Mouse (Mus musculus) megakaryocyte, embryonic 14.5 days (primary cell): ENCODE results near the gene Dus1l. TPM values are rescaled to one million over a fixed set of nuclear protein-coding genes. Genes with fewer than 3 reads are reported as not detected.
A peak's percentile ranks its signal among the peaks of the same experiment; 100 is the strongest.
"Not testable (repeated sequence)": the region's sequence is repeated elsewhere in the genome, so short reads cannot be mapped to it uniquely, and the experiment has no call there.

Experiments used
- H3K27me3 ChIP-seq: replicated peaks from 2 replicates; pipeline ENCODE3; 2012; ENCODE audit warnings: inconsistent platforms
- H3K36me3 ChIP-seq: replicated peaks from 2 replicates; pipeline ENCODE3; 2012; ENCODE audit warnings: low read length, inconsistent platforms, mixed read lengths
- H3K4me1 ChIP-seq: 2 replicates; pipeline ENCODE4 v1.6.1; 2012; ENCODE audit warnings: inconsistent platforms
- H3K4me3 ChIP-seq: replicated peaks from 2 replicates; pipeline ENCODE3; 2012; ENCODE audit warnings: moderate library complexity, mild to moderate bottlenecking, inconsistent platforms
- H3K9me3 ChIP-seq: 2 replicates; pipeline ENCODE4 v1.6.1; 2012; ENCODE audit warnings: inconsistent platforms
- FLI1 ChIP-seq: IDR thresholded peaks from 2 replicates; pipeline ENCODE4 v1.6.1; 2012; ENCODE audit warnings: low read length, inconsistent platforms, mixed read lengths
- GATA1 ChIP-seq: IDR thresholded peaks from 3 replicates; pipeline ENCODE4 v1.6.1; 2012; ENCODE audit warnings: mixed read lengths, low read length, inconsistent platforms, borderline replicate concordance
- polyA plus RNA-seq: library from polyadenylated mRNA; stranded (reverse); fragments of >175 nt; gene quantifications from 2 replicates; pipeline ENCODE4 v1.2.3, GENCODE M21; 2012; ENCODE audit warnings: low replicate concordance; ENCODE audit not compliant: insufficient read depth

Dus1l gene
- polyA plus RNA-seq: 29.4 and 74.3 TPM in 2 replicates

DNA sequence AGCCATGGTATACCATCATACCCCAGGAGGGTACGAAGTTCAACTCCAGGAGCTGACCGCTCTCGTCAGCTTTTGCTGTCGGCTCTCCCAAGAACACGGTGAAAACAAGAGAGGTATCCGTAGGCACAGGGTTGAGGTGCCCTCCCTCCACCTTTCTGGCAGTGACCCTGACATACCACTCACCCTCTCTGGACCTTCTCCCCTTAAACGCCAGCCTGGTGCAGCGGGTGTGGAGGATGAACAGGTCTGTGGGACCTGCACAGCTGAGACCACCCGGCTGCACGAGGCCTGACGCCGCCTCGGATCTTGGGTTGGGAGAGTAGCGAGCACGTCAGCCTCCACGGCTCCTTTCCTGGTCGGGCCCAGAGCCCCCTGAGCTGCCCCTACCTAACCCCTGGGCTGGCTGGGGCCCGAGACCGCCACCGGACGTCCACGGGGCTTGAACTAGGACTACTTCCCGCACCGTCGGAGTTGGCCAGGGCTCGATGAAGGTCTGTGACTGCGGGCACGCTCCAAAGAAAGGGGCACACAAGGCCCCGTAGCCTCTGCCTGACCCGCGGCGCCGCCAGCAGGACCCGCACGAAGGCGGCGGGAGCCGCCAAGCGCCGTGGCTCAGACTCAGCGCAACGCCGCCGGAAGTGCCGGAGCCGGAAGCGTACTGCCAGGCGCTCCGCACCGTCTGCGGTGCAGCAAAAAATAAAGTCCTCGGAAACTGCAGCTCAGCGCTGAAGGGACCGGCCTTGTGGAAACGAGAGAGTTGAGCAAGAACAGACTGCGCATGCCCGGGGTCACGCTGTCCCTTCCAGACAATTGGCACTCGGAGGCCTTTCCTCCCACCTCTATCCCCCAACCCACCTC, at the start of gene Dus1l:
Dus1l (minus strand) TSS at position 648 of the 858 bp plus-strand sequence.
- TF ChIP-seq GATA1: no peak
- TF ChIP-seq FLI1: peak; percentile 73; the same call in 1 of the 2 replicates
- Histone ChIP-seq H3K4me1 (peaks cover 74% of the 10 kb centered on the region), H3K9me3 (no peaks in the 10 kb centered on the region), H3K4me3 (peak within 1 kb of the TSS; percentile 99), H3K36me3 (peaks cover 40% of the 10 kb centered on the region), H3K27me3 (no peaks in the 10 kb centered on the region)

DNA sequence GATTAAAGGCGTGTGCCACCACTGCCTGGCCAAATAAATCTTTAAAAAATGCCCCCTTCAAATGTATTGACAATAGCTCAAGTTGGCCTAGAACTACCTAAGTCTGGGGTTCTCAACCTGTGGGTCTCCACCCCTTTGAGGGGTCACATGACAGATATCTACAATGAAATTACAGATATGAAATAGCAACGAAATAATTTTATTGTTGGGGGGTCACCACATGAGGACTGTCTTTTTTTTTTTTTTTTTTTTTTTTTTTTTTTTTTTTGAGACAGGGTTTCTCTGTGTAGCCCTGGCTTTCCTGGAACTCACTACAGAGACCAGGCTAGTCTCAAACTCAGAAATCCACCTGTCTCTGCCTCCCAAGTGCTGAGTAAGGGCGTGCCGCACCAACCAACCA, 48.1 kb upstream of the Dus1l start:
- Histone ChIP-seq H3K4me3 (no peak overlapping the region), H3K9me3 (no peaks in the 10 kb centered on the region), H3K36me3 (no peaks in the 10 kb centered on the region), H3K27me3 (peaks cover 5% of the 10 kb centered on the region), H3K4me1 (no peaks in the 10 kb centered on the region)
- TF ChIP-seq FLI1 (no peak), GATA1 (no peak)

DNA sequence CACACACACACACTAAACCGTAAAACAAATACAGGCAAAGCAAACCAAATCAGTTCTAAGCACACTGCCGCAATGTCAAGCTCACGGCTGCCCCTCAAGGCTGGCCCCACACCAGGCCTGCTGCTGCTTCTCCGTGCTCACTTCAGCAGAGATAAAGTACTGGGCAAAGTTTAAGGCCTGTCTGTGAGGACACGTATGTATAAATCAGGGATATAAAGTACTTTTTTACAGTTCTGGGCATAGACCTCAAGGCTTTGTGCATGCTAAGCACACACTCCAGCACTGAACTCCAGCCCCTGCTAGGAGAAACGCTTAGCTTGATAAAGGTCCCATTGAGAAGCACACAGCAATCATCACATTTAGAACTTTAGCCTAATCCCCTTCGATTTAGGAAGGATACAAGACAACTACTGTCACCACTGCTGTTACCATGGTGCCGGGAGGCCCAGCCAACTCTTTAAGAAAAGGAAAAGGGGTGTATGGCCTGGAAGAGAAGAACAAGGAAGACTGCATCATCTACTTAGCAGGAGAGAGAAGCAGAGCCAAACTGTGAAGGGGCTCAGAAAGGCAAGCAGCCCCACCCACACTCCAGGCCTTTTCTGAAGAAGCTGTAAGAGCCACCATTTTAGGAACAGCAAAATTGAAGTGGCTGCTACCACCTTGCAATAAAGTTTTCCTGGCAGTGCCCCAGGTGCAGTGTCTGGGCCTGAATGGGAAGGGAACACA, 37.5 kb upstream of the Dus1l start:
- Histone ChIP-seq H3K27me3 (peaks cover 12% of the 10 kb centered on the region), H3K36me3 (peaks cover 8% of the 10 kb centered on the region), H3K9me3 (no peaks in the 10 kb centered on the region), H3K4me1 (peaks cover 18% of the 10 kb centered on the region), H3K4me3 (no peak overlapping the region)
- TF ChIP-seq GATA1 (no peak), FLI1 (no peak)

DNA sequence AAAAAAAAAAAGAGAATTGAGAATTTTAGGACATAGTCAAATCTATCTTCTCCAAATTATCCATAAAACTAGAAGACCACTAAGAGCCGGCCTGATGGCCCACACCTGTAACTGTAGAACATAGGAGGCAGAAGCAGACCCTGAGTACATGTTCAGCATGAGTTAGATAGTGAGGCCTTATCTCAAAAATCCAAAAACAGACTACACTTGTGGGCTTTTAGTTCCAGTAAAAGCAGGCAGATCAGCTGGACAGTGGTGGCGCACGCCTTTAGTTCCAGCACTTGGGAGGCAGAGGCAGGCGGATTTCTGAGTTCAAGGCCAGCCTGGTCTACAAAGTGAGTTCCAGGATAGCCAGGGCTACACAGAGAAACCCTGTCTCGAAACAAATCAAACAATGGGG, 36.8 kb upstream of the Dus1l start:
- H3K9me3 ChIP-seq, H3K36me3 ChIP-seq, H3K4me3 ChIP-seq: not testable (repeated sequence)
- Histone ChIP-seq H3K27me3 (peaks cover 12% of the 10 kb centered on the region), H3K4me1 (peaks cover 26% of the 10 kb centered on the region)

DNA sequence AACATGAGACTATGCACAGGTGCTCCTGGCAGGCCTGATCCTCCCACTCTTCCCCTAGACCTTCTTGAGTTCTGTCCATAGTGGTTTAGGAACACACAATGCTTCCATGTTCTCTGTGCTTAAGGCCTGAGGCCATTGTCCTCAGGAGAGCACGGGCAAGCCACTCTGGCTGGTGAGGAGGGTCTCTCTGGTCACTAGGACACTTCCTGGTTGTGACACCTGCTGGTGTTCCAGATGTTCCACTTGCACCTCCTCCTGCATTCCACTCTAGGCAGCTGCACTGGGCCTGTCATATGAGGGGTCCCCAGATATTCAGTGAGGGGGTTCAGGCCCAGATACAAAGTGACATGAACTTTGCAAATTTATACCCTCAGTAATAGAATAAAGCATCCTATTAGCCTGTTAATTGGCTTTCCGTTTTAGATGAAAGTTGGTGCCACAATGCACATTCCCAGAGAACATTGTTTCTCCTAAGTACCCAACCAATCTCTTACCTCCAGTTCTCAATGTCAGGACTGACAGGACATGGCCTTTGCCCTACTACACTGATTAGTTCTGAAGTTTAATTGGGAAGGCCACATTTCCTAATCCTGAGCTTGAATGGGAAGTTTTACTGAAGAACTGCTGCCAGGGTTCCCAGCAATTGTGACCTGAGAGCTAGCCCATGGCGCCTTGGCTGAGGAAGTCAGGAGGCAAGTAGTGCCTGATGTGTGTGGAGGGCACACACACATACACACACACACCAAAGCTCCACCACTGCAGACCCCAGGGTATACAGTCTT, 35.6 kb upstream of the Dus1l start:
- TF ChIP-seq GATA1 (no peak), FLI1 (no peak)
- Histone ChIP-seq H3K4me3 (no peak overlapping the region), H3K9me3 (no peaks in the 10 kb centered on the region), H3K36me3 (peaks cover 8% of the 10 kb centered on the region), H3K27me3 (peaks cover 12% of the 10 kb centered on the region), H3K4me1 (peaks cover 37% of the 10 kb centered on the region)

DNA sequence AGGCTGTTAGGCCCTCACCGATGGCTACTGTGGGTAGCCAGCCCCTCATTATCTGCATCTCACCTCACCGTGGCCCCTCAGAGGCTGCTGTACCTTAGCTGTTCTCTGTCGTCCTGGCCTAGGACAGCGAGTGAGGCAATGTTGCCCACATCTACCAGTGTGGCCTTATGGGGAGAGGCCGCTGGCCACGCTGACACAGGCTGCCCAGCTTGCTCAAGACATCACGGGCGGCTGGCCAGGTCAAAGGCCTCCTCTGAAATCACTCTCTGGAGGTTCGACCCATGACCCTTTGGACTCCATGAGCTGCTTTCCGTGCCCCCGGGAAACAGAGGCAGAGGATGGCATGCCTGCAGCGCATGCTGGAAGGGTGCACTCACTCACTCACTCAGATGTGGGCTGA, 34.5 kb upstream of the Dus1l start:
- H3K4me3 ChIP-seq: no peak overlapping the region
- H3K4me1 ChIP-seq: peaks cover 48% of the 10 kb centered on the region
- TF ChIP-seq GATA1 (no peak), FLI1 (no peak)
- H3K9me3 ChIP-seq: no peaks in the 10 kb centered on the region
- H3K36me3 ChIP-seq: peaks cover 17% of the 10 kb centered on the region
- H3K27me3 ChIP-seq: peaks cover 12% of the 10 kb centered on the region

DNA sequence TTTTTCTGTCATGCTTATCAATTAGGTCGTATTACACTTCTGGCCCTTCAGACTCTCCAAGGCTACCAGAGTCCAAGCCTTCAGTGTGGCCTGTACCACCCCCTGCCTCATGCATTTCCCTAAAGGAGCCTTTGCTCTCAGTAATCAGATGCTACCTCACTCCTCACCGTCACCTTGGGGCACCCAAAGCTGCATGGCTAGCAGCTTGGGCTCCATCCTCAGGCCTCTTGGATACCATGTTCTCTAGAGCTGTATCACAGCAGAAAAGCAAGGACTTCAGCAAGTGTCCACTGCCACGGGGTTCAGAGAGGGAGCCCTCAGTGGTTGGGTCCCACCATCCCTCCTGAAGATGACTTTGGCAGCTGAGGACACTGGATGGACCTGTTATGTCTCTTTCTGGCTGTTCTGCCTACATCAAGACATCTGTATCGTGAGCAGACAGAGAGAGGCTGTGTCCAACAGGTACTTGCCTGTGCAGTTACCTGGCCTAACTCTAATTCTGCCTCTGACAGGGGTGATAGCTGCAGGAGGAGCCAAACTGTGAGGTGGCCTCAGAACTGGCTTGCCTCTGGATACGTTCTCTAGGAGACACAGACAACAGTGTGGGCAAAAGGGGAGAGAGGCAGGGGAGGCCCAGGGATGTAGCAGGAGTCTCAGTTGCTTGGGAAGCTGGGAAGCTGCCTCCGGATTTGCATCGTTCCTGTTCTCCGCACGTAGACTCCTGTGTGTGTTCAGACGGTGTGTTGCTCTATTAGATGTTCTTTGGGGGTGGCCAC, 33.7 kb upstream of the Dus1l start:
- Histone ChIP-seq H3K4me1 (peaks cover 56% of the 10 kb centered on the region), H3K36me3 (peaks cover 18% of the 10 kb centered on the region), H3K4me3 (no peak overlapping the region), H3K27me3 (peaks cover 12% of the 10 kb centered on the region), H3K9me3 (no peaks in the 10 kb centered on the region)
- TF ChIP-seq FLI1 (no peak), GATA1 (no peak)

DNA sequence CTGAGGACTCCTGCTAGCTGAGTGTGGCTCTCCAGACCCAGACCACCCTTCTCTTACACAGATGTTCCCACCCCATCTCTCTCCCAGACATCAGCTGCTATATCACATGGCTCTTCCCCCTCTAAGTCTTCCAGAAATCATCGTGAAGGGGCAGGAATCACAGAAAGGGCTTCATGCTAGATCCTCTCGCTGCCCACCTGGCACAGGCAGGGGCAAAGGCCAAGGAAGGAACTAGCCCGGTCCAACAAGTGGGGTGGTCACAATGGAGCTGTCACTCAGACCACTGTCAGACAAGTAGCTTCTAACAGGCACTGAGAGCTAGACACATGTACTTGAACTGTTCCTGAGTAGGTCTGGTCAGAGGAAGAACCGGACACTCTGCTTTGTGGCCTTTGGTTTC, 32.2 kb upstream of the Dus1l start:
- TF ChIP-seq GATA1: no peak
- no peak for TF ChIP-seq FLI1
- Histone ChIP-seq H3K4me3 (no peak overlapping the region), H3K27me3 (peaks cover 12% of the 10 kb centered on the region), H3K4me1 (peaks cover 58% of the 10 kb centered on the region), H3K36me3 (peaks cover 18% of the 10 kb centered on the region), H3K9me3 (no peaks in the 10 kb centered on the region)
